Mouse (Mus musculus) myocyte (in vitro differentiated cells): Measurements from ENCODE around the gene Stat5b. TPM values are rescaled to one million over a fixed set of nuclear protein-coding genes. Genes with fewer than 3 reads are reported as not detected.
A peak's percentile ranks its signal among the peaks of the same experiment; 100 is the strongest.

ENCODE experiments used
- H3K27me3 ChIP-seq: one replicate; pipeline ENCODE4 v1.6.1; 2011; ENCODE audit not compliant: control insufficient read depth, insufficient read depth, insufficient read length
- H3K36me3 ChIP-seq: one replicate; pipeline ENCODE4 v1.6.1; 2011; ENCODE audit not compliant: control insufficient read depth, insufficient read depth
- H3K4me2 ChIP-seq: one replicate; pipeline ENCODE4 v1.6.1; 2011; ENCODE audit warnings: low read depth, control low read depth
- H3K4me3 ChIP-seq: one replicate; pipeline ENCODE4 v1.5.1; 2011; ENCODE audit warnings: mild to moderate bottlenecking, control low read depth, moderate library complexity
- H3K79me2 ChIP-seq: one replicate; pipeline ENCODE4 v1.6.1; 2011; ENCODE audit not compliant: control insufficient read depth, insufficient read depth
- H3ac ChIP-seq: one replicate; pipeline ENCODE4 v1.6.1; 2011; ENCODE audit not compliant: control insufficient read depth, insufficient read length
- CEBPB ChIP-seq: IDR thresholded peaks from 2 replicates; pipeline ENCODE4 v1.6.1; 2011; ENCODE audit warnings: mild to moderate bottlenecking, moderate library complexity; ENCODE audit not compliant: poor library complexity, insufficient read depth, severe bottlenecking
- E2F4 ChIP-seq: IDR thresholded peaks from one replicate; pipeline ENCODE4 v1.6.1; 2011; ENCODE audit warnings: mild to moderate bottlenecking, control low read depth, moderate library complexity; ENCODE audit not compliant: insufficient read depth
- MAX ChIP-seq: IDR thresholded peaks from one replicate; pipeline ENCODE4 v1.6.1; 2011; ENCODE audit warnings: low read depth, mild to moderate bottlenecking, control low read depth
- MYOD1 ChIP-seq, 3 experiments: IDR thresholded peaks; one replicate each; pipeline ENCODE4 v1.6.1; 2011; ENCODE audit warnings: control low read depth in 2 of 3, low read depth in 2 of 3, mild to moderate bottlenecking in 2 of 3, moderate library complexity in 1 of 3; ENCODE audit not compliant: insufficient read length in 2 of 3, control insufficient read depth in 1 of 3
- MYOG ChIP-seq, 3 experiments: IDR thresholded peaks; one replicate each; pipeline ENCODE4 v1.6.1; 2011; ENCODE audit warnings: control low read depth in 2 of 3, low read depth in 2 of 3, mild to moderate bottlenecking in 2 of 3; ENCODE audit not compliant: insufficient read length in 2 of 3, control insufficient read depth in 1 of 3, insufficient read depth in 1 of 3
- POLR2A ChIP-seq: IDR thresholded peaks from one replicate; pipeline ENCODE4 v1.6.1; 2011; ENCODE audit warnings: low read depth, mild to moderate bottlenecking, control low read depth, moderate library complexity; ENCODE audit not compliant: insufficient read length
- POLR2AphosphoS2 ChIP-seq: IDR thresholded peaks from one replicate; pipeline ENCODE4 v1.6.1; 2011; ENCODE audit warnings: low read depth, control low read depth; ENCODE audit not compliant: insufficient read length
- REST ChIP-seq: IDR thresholded peaks from one replicate; pipeline ENCODE4 v1.6.1; 2011; ENCODE audit warnings: mild to moderate bottlenecking, control low read depth, moderate library complexity; ENCODE audit not compliant: insufficient read depth, insufficient read length
- SRF ChIP-seq: IDR thresholded peaks from one replicate; pipeline ENCODE4 v1.6.1; 2011; ENCODE audit warnings: low read depth; ENCODE audit not compliant: control insufficient read depth, insufficient read length
- TCF12 ChIP-seq: IDR thresholded peaks from one replicate; pipeline ENCODE4 v1.6.1; 2011; ENCODE audit warnings: mild to moderate bottlenecking, control low read depth; ENCODE audit not compliant: poor library complexity, insufficient read depth, severe bottlenecking
- TCF3 ChIP-seq: IDR thresholded peaks from one replicate; pipeline ENCODE4 v1.6.1; 2011; ENCODE audit warnings: low read depth, control low read depth; ENCODE audit not compliant: insufficient read length
- USF1 ChIP-seq: IDR thresholded peaks from one replicate; pipeline ENCODE4 v1.6.1; 2011; ENCODE audit warnings: low read depth, mild to moderate bottlenecking, control low read depth, moderate library complexity
- polyA plus RNA-seq: library from polyadenylated mRNA; unstranded; fragments of >200 nt; fragmentation: generic; extraction: Trizol; gene quantifications from one replicate; pipeline ENCODE4 v1.2.1, GENCODE M21; 2012; ENCODE audit warnings: missing spikeins

Stat5b gene
- polyA plus RNA-seq, 1 experiment = 12.0 TPM

- peak overlapping the region; percentile 31 for H3K4me3 ChIP-seq
- H3K36me3 ChIP-seq = no peaks in the 10 kb centered on the region
Observed at GRCm38 (mm10) chr11:100849456-100850037, 977 bp downstream of the Stat5b start.

DNA sequence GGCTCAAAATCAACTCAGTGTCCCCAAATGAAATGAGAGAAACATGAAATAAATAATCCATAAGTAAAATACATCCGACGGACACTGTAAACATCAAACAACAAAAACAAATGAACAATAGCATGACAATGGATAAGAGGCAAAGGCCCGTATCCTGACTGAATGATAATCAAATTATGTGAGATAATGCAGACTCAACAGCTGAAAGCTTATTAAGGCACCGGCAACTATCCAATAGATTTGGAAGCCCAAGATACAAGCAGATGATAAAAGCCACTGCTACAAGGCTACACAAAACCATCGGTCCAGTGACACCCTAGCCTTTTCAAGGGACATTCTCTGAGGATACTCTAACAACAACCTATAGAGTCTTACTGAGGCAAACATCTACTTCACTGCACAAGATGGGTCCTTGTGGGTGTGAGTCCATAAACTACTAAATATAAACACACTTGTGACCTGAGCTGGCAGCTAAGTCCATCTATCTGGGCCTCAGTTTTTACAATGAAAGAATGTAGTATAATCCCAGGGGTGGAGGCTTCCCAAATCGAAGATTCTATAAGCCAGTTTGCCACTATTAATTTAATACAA, 1.6 kb downstream of the Stat5b start:
- Histone ChIP-seq H3K4me3 (peak overlapping the region; percentile 31), H3K36me3 (no peaks in the 10 kb centered on the region), H3ac (no peak overlapping the region), H3K79me2 (peaks cover 6% of the 10 kb centered on the region), H3K4me2 (peak overlapping the region; percentile 22), H3K27me3 (no peaks in the 10 kb centered on the region)
- no peak for TF ChIP-seq CEBPB
- no peak for TF ChIP-seq POLR2AphosphoS2
- peak in 1 of 3 experiments; percentile 12 for TF ChIP-seq MYOG (IDR thresholded peaks at IDR 0.05; ENCODE audit: control insufficient read depth in 1 of 3, insufficient read depth in 1 of 3, insufficient read length in 2 of 3, low read depth in 2 of 3)

More at GRCm38 (mm10) chr11:100849456-100850037, 977 bp downstream of the Stat5b start:
- TF ChIP-seq E2F4 (no peak), POLR2AphosphoS2 (no peak), MAX (no peak), REST (no peak), MYOD1 (IDR thresholded peaks at IDR 0.05; ENCODE audit: control insufficient read depth in 1 of 3, insufficient read length in 2 of 3, low read depth in 2 of 3) (no peak), TCF12 (no peak), CEBPB (no peak), SRF (no peak), USF1 (no peak), POLR2A (no peak), TCF3 (no peak), MYOG (IDR thresholded peaks at IDR 0.05; ENCODE audit: control insufficient read depth in 1 of 3, insufficient read depth in 1 of 3, insufficient read length in 2 of 3, low read depth in 2 of 3) (no peak)
- Histone ChIP-seq H3K4me2 (peak overlapping the region; percentile 90), H3K27me3 (peaks cover 5% of the 10 kb centered on the region), H3ac (peak overlapping the region; percentile 50), H3K79me2 (peaks cover 6% of the 10 kb centered on the region)

GRCm38 (mm10) chr11:100848080-100848479, 2.4 kb downstream of the Stat5b start:
- Histone ChIP-seq H3K4me2 (no peak overlapping the region), H3ac (no peak overlapping the region), H3K27me3 (no peaks in the 10 kb centered on the region), H3K36me3 (no peaks in the 10 kb centered on the region), H3K4me3 (no peak overlapping the region), H3K79me2 (peaks cover 6% of the 10 kb centered on the region)
- TF ChIP-seq CEBPB = no peak
- TF ChIP-seq USF1 = no peak
- TF ChIP-seq TCF12 = no peak
- no peak for TF ChIP-seq MYOD1 (IDR thresholded peaks at IDR 0.05; ENCODE audit: control insufficient read depth in 1 of 3, insufficient read length in 2 of 3, low read depth in 2 of 3)

- TF ChIP-seq MAX (no peak), E2F4 (no peak), POLR2AphosphoS2 (no peak), CEBPB (no peak), REST (no peak), TCF12 (no peak), TCF3 (no peak), USF1 (no peak), MYOD1 (IDR thresholded peaks at IDR 0.05; ENCODE audit: control insufficient read depth in 1 of 3, insufficient read length in 2 of 3, low read depth in 2 of 3) (no peak), MYOG (IDR thresholded peaks at IDR 0.05; ENCODE audit: control insufficient read depth in 1 of 3, insufficient read depth in 1 of 3, insufficient read length in 2 of 3, low read depth in 2 of 3) (no peak), SRF (no peak), POLR2A (no peak)
- Histone ChIP-seq H3K4me3 (no peak overlapping the region), H3ac (no peak overlapping the region), H3K27me3 (no peaks in the 10 kb centered on the region), H3K36me3 (no peaks in the 10 kb centered on the region), H3K79me2 (peaks cover 6% of the 10 kb centered on the region), H3K4me2 (no peak overlapping the region)
Observed at GRCm38 (mm10) chr11:100847572-100847971, 3.0 kb downstream of the Stat5b start.

DNA sequence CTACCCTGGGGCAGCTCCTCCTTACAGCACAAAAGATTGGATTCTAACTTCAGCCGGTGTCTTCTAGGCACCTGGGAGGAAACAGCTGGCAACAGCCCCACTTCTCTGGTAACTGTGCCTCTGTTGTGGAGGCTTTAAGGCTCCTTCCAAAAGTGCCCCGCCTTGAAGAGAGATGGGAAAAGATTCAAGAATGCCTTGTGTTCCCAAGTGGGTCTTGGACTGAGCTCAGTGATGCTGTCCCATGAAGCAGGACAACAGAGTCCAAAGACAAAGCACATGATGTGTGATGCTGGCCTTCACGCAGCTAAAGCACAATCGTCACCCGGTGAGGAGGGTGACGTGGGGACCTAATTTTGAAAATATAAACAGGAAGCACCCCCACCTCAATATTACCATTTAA, 4.7 kb downstream of the Stat5b start:
- no peak overlapping the region for H3ac ChIP-seq
- no peak overlapping the region for H3K4me3 ChIP-seq
- H3K36me3 ChIP-seq = no peaks in the 10 kb centered on the region
- H3K79me2 ChIP-seq = peaks cover 6% of the 10 kb centered on the region
- TF ChIP-seq MYOD1 (IDR thresholded peaks at IDR 0.05; ENCODE audit: control insufficient read depth in 1 of 3, insufficient read length in 2 of 3, low read depth in 2 of 3) (no peak), CEBPB (no peak), POLR2A (no peak), E2F4 (no peak), POLR2AphosphoS2 (no peak), USF1 (no peak), MAX (no peak), MYOG (IDR thresholded peaks at IDR 0.05; ENCODE audit: control insufficient read depth in 1 of 3, insufficient read depth in 1 of 3, insufficient read length in 2 of 3, low read depth in 2 of 3) (no peak), TCF12 (no peak)
- no peaks in the 10 kb centered on the region for H3K27me3 ChIP-seq
- H3K4me2 ChIP-seq = no peak overlapping the region
